16 mouse cellular contexts compared by ENCODE assay signal in the genomic region with DNA sequence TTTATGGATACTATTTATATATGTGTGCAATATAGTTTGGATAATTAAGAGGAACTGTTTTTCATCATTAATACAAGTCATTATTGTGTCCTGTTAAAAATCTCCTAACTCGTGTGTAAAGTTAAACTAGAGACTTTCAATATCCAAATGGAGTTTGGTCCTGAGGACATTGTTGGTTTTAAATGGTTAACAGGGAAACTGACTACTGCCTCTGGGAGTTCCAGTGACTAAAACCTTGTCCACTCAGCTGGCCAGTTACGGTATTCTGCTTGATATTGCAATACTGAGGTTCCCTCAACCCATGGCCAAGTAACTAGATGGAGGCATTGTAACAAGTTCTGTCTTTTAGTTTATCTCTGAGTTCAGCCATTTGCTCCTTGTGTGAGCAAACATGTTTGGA.
"Had no signal": no experiment of that assay in that cellular context is flagged by ENCODE, and none has a peak within 500 bp of the region (broad histone marks: within the 10 kb centered on the region; RNA-seq: fewer than 3 reads in every experiment).

No protein-coding gene starts in this region.

- H3K4me1 ChIP-seq: neural tube, embryonic 13.5 days; neural tube, embryonic 15.5 days; stomach, embryonic 15.5 days had no signal

- H3K4me3 ChIP-seq: neural tube, embryonic 13.5 days; neural tube, embryonic 15.5 days; stomach, embryonic 15.5 days had no signal

- H3K27ac ChIP-seq: neural tube, embryonic 13.5 days; neural tube, embryonic 15.5 days; stomach, embryonic 15.5 days; stomach, postnatal 0 days had no signal

- H3K27me3 ChIP-seq: neural tube, embryonic 13.5 days; neural tube, embryonic 15.5 days; stomach, embryonic 15.5 days had no signal

- DNase-seq: retina, postnatal 1 day; right cerebral cortex, adult 18-20 months; right cerebral cortex, postnatal 14 days; right cerebral cortex, postnatal 25 days; right cerebral cortex, postnatal 4 days; spleen, adult 18-20 months; thymus, adult 18-20 months; thymus, adult 2 months; thymus, postnatal 14 days; thymus, postnatal 25 days; thymus, postnatal 36 days; thymus, postnatal 4 days had no signal

- H3K36me3 ChIP-seq: neural tube, embryonic 13.5 days; neural tube, embryonic 15.5 days; stomach, embryonic 15.5 days had no signal
